Mouse (Mus musculus): ENCODE data around the gene Mms19.

The Mms19 gene

DNA sequence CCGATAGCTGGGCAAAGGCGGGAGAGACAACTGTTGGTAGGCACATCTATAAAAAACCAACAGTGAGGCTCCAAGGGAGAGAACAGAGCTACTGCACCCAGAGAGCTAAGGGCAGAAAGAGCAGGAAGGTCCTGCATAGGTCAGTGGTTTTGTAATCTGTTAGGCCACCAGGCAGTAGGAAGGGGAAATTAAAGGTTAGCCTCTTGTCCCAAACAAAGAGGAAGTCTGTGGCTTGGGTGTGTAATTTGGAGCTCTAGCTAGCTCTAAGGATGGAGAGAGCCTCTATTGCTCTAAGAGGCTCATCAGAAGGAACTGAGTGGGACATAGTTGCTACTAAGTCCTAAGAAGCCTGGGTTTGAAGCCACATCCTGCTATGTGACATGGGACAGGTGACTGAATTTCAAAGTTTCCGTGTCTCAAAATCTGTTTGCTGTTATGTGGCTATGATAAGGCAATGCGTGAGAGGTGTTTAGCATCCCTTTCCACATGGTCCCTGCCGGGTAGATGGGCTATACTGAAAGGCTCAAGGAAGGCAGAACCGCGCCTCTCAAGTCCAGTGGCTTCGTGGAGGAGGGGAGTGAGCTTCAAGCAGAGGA lies 80.4 kb downstream of the Mms19 start:
- no peak for DNase-seq (ENCODE audit: low spot score in 2 of 2)

DNA sequence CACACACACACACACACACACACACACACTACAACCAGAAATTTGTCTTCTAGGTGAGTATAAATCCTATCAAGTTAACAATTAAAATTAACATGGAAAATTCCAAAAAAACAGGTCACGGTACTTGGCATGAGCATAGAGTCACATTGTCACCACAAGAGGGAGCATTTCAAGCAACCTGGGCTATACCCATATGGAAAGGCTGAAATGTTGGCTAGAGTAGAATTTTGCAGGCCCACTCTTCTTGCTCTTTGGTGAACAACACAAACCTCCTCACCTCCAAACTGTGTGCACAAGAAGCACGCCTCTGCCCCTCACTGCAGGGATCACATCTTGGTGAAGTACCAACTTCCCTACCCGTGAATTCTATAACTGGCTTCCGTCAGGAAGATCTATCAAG lies 82.1 kb downstream of the Mms19 start:
- DNase-seq (ENCODE audit: low spot score in 2 of 2): no peak

DNA sequence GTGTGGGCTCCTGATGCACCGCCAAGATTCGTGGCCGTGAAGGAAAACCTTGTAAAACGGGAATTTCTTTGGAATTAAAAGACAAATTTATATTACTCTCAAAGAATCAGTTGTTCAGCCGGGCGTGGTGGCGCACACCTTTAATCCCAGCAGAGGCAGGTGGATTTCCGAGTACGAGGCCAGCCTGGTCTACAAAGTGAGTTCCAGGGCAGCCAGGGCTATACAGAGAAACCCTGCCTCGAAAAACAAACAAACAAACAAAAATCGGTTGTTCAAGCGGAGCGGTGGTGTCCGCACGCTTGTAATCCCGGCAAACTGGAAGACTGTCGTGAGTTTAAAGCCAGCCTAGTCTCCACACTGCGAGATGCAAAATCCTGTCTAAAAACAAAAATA lies 84.6 kb downstream of the Mms19 start:
- DNase-seq (ENCODE audit: low spot score in 2 of 2): no peak

DNA sequence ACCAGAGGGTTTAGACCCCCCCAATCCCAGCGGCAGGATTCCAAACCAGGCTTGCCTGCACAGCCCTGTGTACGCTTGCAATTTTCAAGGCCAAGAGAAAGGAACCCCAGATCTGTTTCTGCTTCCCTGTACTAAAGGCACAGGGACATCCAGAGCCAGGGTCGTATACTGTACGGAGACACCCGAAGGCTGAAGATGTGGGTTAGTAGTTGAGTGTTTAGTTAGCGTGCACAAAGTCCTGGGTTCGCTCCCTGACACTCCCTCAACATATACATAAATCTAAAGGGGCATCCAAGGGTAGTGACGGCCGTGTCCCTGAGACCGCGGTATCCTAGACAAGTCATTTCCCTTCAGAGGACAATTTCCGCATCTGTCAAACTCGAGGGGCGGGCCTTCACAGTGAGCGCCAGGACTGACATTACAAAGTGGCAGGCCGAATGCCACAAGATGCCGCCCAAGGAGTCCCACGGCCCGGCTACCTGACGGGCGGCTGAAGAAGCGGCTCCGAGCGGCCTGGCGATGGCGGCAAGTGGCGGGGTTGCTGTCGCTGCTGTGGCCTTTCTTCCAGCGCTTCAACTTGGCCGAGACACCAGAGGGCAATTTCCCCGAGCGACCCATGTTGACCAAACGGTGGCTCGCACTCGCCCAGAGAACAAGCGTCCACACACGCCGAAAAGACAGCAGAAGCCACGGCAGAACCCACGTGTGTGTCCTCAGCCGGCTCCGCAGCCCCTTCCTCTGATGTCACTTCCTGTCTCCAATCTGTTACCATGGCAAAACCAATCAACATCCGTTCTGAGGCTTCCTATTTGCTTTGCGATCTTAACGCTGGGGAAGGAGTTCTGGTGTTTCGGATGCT lies 85.3 kb downstream of the Mms19 start, which contains the start of gene Rrp12:
Gene Rrp12 (minus strand): TSS at position 714 of the 859 bp plus-strand sequence.
- DNase-seq (ENCODE audit: low spot score in 2 of 2): peak; percentile 81

DNA sequence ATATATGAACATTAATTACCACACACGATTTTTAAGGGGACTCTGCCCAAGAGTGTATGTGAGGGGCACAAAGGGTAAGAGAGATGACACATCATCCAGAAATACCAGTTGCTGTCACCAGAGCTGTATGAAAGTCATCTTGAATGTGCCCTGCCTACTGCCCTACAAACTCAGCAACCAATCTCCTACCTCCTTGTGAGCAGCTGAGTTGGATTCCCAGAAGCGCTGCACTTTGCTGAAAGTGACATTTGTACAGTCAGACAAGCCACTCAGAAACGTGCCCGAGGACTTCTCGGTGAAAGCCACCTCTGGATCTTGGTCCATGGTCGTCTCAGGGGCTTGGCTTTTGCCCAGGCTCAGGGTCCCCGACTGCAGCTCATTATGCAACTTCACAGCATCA lies 86.0 kb downstream of the Mms19 start:
- DNase-seq (ENCODE audit: low spot score in 2 of 2): no peak
